In the genomic region with DNA sequence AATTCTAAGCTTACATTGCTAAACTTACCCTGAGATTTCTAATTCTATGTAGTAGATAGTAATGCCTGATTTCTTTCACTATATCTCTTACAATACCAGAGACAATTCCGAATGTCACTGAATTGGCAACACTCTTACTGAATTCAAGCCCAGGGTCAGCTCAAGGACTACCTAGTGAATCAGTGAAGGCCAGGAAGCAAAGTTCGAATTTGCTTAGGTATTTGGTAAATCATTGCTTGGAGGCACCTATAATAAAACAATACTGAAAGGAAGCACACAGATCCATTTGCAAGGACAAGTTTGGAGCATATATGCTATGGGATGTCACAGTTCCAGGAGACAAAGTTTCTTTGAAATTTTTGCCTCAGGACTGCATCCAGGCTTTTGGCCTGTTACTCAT, we compare ENCODE assay signal across 24 mouse cellular contexts.
DNase-seq lines count a peak whose midpoint lies in the region; ATAC-seq and TF ChIP-seq lines count a peak whose summit lies in the region.
"Had no signal": no experiment of that assay in that cellular context is flagged by ENCODE, and none has a peak within 500 bp of the region (broad histone marks: within the 10 kb centered on the region; RNA-seq: fewer than 3 reads in every experiment).

No protein-coding gene starts in this region.

- no peak for TF ChIP-seq POLR2A in kidney, adult 2 months (IDR thresholded peaks at IDR 0.05; ENCODE audit: low read depth, low read length)

- 39% methylated on average over 2 of the region's 2 CpGs for WGBS in kidney, adult 2 months
- 84% methylated on average over 2 of the region's 2 CpGs for WGBS in kidney, embryonic 14.5 days

- no peak overlapping the region for H3K9ac ChIP-seq in kidney, embryonic 14.5 days (ENCODE audit: low read depth, low read length)
- H3K9ac ChIP-seq: embryonic facial prominence, embryonic 12.5 days; forebrain, embryonic 13.5 days; forebrain, embryonic 15.5 days had no signal

- ATAC-seq in kidney, embryonic 14.5 days (ENCODE audit: low FRiP score, low TSS enrichment), result no peak
- ATAC-seq: activated CD4-positive, CD25-positive, alpha-beta regulatory T cell, adult 4 months; CD4-positive, CD25-positive, alpha-beta regulatory T cell, adult 4 months; forebrain, embryonic 13.5 days; forebrain, embryonic 15.5 days; Patski had no signal

- peak; percentile 34 for DNase-seq in kidney, adult 11 months
- DNase-seq in kidney, postnatal 25 days, result no peak
- peak; percentile 69 for DNase-seq in kidney, adult 2 months
- DNase-seq in kidney, postnatal 14 days, result no peak
- DNase-seq in kidney, adult 9 months, result peak; percentile 81
- DNase-seq: adrenal gland, adult 8-10 months; adrenal gland, postnatal 14 days; adrenal gland, postnatal 36 days; B cell, adult 2 months; cerebellum, adult 11-12 months; cerebellum, adult 2 months; cerebellum, adult 9-10 months; cerebellum, postnatal 10 days; cerebellum, postnatal 25 days had no signal

- peaks cover 8% of the 10 kb centered on the region for H3K4me1 ChIP-seq in kidney, adult 2 months (ENCODE audit: control insufficient read depth, insufficient read depth, low read length)
- H3K4me1 ChIP-seq in kidney, embryonic 14.5 days (ENCODE audit: control insufficient read depth, insufficient read depth, low read length), result no peaks in the 10 kb centered on the region
- H3K4me1 ChIP-seq: embryonic facial prominence, embryonic 10.5 days; embryonic facial prominence, embryonic 12.5 days; forebrain, embryonic 13.5 days; forebrain, embryonic 15.5 days had no signal

- H3K4me2 ChIP-seq in kidney, embryonic 14.5 days (replicated peaks; ENCODE audit: low read depth, low read length), result no peak overlapping the region
- H3K4me2 ChIP-seq: embryonic facial prominence, embryonic 12.5 days; forebrain, embryonic 13.5 days; forebrain, embryonic 15.5 days had no signal

- peak overlapping the region; percentile 83 for H3K27ac ChIP-seq in kidney, adult 2 months (ENCODE audit: insufficient read depth, low read depth, low read length)
- no peak overlapping the region for H3K27ac ChIP-seq in kidney, embryonic 14.5 days (ENCODE audit: low read depth, low read length)
- H3K27ac ChIP-seq: embryonic facial prominence, embryonic 10.5 days; embryonic facial prominence, embryonic 12.5 days; forebrain, embryonic 13.5 days; forebrain, embryonic 15.5 days had no signal

- H3K36me3 ChIP-seq in kidney, adult 2 months (ENCODE audit: control insufficient read depth, insufficient read depth, low read length), result no peaks in the 10 kb centered on the region
- no peaks in the 10 kb centered on the region for H3K36me3 ChIP-seq in kidney, embryonic 14.5 days (ENCODE audit: control insufficient read depth, insufficient read depth, low read length)
- H3K36me3 ChIP-seq: embryonic facial prominence, embryonic 10.5 days; embryonic facial prominence, embryonic 12.5 days; forebrain, embryonic 15.5 days; G1E had no signal

- no peaks in the 10 kb centered on the region for H3K27me3 ChIP-seq in kidney, adult 2 months (replicated peaks; ENCODE audit: control insufficient read depth, insufficient read depth, low read length)
- no peaks in the 10 kb centered on the region for H3K27me3 ChIP-seq in kidney, embryonic 14.5 days (ENCODE audit: control insufficient read depth, insufficient read depth, low read length)
- H3K27me3 ChIP-seq: CH12.LX; embryonic facial prominence, embryonic 12.5 days; forebrain, embryonic 13.5 days; forebrain, embryonic 15.5 days; Patski had no signal

- no peak for TF ChIP-seq CTCF in kidney, adult 2 months (conservative IDR thresholded peaks at IDR 0.05; ENCODE audit: insufficient read depth, insufficient read length, low read depth, low read length)

- no peak overlapping the region for H3K4me3 ChIP-seq in kidney, adult 2 months (ENCODE audit: insufficient read depth, low read depth, low read length)
- no peak overlapping the region for H3K4me3 ChIP-seq in kidney, embryonic 14.5 days (ENCODE audit: low read length)
- H3K4me3 ChIP-seq: embryonic facial prominence, embryonic 10.5 days; embryonic facial prominence, embryonic 12.5 days; forebrain, embryonic 13.5 days; forebrain, embryonic 15.5 days had no signal

- H3K9me3 ChIP-seq in kidney, embryonic 14.5 days (ENCODE audit: control insufficient read depth, low read length), result no peaks in the 10 kb centered on the region
- H3K9me3 ChIP-seq: embryonic facial prominence, embryonic 10.5 days; embryonic facial prominence, embryonic 12.5 days; forebrain, embryonic 13.5 days; forebrain, embryonic 15.5 days had no signal

Comparison
In these comparisons a context has a peak if more than half of its experiments do, and no peak if none do; other contexts are left out.
1. DNase-seq: peak in kidney, adult 11 months (single experiment), kidney, adult 2 months (single experiment) and kidney, adult 9 months (single experiment); none in kidney, postnatal 25 days (0 of 2) and kidney, postnatal 14 days (single experiment).